Mouse (Mus musculus) ES-E14 (cell line): ENCODE data around the gene Mrps18b.

Experiments
- CHD2 ChIP-seq: IDR thresholded peaks from 2 replicates; pipeline ENCODE4 v1.6.1; 2014; ENCODE audit warnings: mild to moderate bottlenecking, low read depth, low read length, inconsistent platforms
- HCFC1 ChIP-seq: IDR thresholded peaks from 2 replicates; pipeline ENCODE4 v1.6.1; 2012; ENCODE audit warnings: low read length, inconsistent platforms, borderline replicate concordance; ENCODE audit not compliant: insufficient read depth
- ZNF384 ChIP-seq: IDR thresholded peaks from 2 replicates; pipeline ENCODE4 v1.6.1; 2012; ENCODE audit warnings: low read depth, low read length, inconsistent platforms

DNA sequence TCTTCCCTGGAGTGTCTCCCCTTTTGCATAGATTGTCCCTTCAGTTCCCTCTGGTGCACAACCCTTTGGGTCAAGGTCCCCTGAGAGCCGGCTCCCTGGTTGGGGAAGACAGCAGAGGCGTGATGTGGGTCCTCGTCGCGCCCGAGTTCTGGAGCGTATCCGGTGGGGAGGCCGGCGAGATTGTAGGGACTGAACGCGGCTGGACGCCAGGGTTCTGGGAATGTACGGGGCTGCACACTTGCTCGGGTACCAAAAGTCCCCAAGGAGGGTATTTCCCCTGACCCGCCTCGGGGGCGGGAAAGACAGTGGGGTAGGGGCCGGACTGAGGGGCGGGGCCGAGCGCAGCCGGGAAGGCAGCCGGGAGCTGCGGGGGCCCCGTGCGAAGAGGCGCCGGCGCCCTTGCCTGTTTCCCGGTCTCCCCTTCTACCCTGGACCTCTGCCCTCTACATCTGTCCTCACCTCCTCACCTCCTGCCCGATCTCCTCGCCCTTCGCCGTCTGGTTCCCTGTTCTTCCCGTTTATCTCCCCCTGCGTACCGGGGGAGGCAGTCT, 49.8 kb downstream of the Mrps18b start:
- TF ChIP-seq CHD2 (no peak), ZNF384 (no peak), HCFC1 (no peak)
